Mouse (Mus musculus): ENCODE measurements around the gene Lnx1.

DNA sequence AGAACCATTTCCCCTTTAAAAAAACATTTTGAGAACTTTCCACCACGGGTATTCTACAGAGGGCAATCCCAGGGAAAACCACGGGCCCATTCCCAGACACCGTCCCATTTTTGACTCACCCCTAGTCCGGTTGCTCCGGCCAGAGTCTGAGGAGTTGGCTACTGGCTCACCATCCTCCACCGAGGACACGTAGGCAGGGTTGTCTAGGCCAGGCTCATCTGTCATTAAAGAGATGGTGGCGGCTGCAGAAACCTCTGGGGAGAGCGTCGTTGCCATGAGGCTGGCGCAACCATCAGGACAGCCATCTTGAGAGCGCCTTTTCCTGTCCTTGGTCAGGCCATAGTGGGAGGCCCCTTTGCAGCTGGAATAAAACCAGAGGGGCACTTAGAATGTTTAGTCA lies 74.7 kb downstream of the Lnx1 start:
- TF ChIP-seq POLR2A (IDR thresholded peaks at IDR 0.05; ENCODE audit: low read depth, low read length) (no peak), CTCF (conservative IDR thresholded peaks at IDR 0.05; ENCODE audit: insufficient read depth, insufficient read length, low read depth, low read length) (no peak)

Data from kidney, adult 2 months (tissue).